Mouse (Mus musculus) kidney, adult 2 months (tissue): ENCODE data around the gene Mobp.

Source experiments
- CTCF ChIP-seq: fragments of 200-500 bp; conservative IDR thresholded peaks from 2 replicates; pipeline ENCODE4 v1.5.1; 2011; ENCODE audit warnings: low read depth, mild to moderate bottlenecking, control low read depth, low read length, moderate library complexity, mixed read lengths; ENCODE audit not compliant: insufficient read depth, insufficient read length
- POLR2A ChIP-seq: fragments of 200-500 bp; IDR thresholded peaks from one replicate; pipeline ENCODE4 v1.6.1; 2011; ENCODE audit warnings: low read depth, low read length, control low read depth

- TF ChIP-seq CTCF (no peak), POLR2A (no peak)
These were observed 43.2 kb downstream of the Mobp start for GRCm38 (mm10) chr9:120192742-120193141.
